Mouse (Mus musculus): ENCODE measurements around the gene Sema7a. TPM values are rescaled to one million over a fixed set of nuclear protein-coding genes. Genes with fewer than 3 reads are reported as not detected.

Sema7a gene
- total RNA-seq, 2 experiments from 2014 or later, result 10.4 to 12.6 TPM

- no peak for DNase-seq (ENCODE audit: low spot score in 2 of 2)
Observed at GRCm38 (mm10) chr9:58011027-58011426, 71.1 kb downstream of the Sema7a start.

GRCm38 (mm10) chr9:58011552-58011951 lies 71.6 kb downstream of the Sema7a start:
- DNase-seq (ENCODE audit: low spot score in 2 of 2), result no peak

Other genes with a start within 250 kb of the Sema7a start
- 10 to 100 TPM; 11.8 to 12.5 TPM for gene Edc3, start 231.6 kb upstream of the Sema7a start, total RNA-seq (2021)
- 10 to 100 TPM; 52.7 to 58.9 TPM for gene Clk3, start 174.3 kb upstream of the Sema7a start, total RNA-seq (2021)
- 1 to 10 TPM; 4.5 to 7.2 TPM for gene Arid3b, start 103.3 kb upstream of the Sema7a start, total RNA-seq (2021)
- gene Ubl7, start 29.1 kb upstream of the Sema7a start, total RNA-seq (2021), result 10 to 100 TPM; 47.4 to 51.5 TPM
- gene Cyp11a1, start 66.3 kb downstream of the Sema7a start, total RNA-seq (2021), result 1 to 10 TPM; 5.4 TPM
- 1 to 10 TPM in 1 of 2 experiments, under 1 TPM in 1; 0.74 to 1.1 TPM for gene Stra6, start 123.7 kb downstream of the Sema7a start, total RNA-seq (2021)
- gene Ccdc33, start 178.7 kb downstream of the Sema7a start, total RNA-seq (2021), result not detected